Mouse (Mus musculus) splenic B cell, adult 2 months (primary cell): ENCODE measurements around the gene Btbd35f17.
"Not testable (repeated sequence)": the region's sequence is repeated elsewhere in the genome, so short reads cannot be mapped to it uniquely, and the experiment has no call there.

Source experiments
- DNase-seq: peaks from one replicate; pipeline ENCODE4 v3.0.0-alpha.2; 2011; ENCODE audit warnings: low read depth, low spot score
- H3K27me3 ChIP-seq: 2 replicates; pipeline ENCODE4 v1.6.1; 2012; ENCODE audit warnings: mild to moderate bottlenecking, low read length, moderate library complexity, mixed read lengths; ENCODE audit not compliant: control insufficient read depth, poor library complexity, insufficient read depth, severe bottlenecking
- H3K36me3 ChIP-seq: 2 replicates; pipeline ENCODE4 v1.6.1; 2012; ENCODE audit warnings: mild to moderate bottlenecking, low read length, moderate library complexity, mixed read lengths; ENCODE audit not compliant: control insufficient read depth, poor library complexity, insufficient read depth, severe bottlenecking

The Btbd35f17 gene

DNA sequence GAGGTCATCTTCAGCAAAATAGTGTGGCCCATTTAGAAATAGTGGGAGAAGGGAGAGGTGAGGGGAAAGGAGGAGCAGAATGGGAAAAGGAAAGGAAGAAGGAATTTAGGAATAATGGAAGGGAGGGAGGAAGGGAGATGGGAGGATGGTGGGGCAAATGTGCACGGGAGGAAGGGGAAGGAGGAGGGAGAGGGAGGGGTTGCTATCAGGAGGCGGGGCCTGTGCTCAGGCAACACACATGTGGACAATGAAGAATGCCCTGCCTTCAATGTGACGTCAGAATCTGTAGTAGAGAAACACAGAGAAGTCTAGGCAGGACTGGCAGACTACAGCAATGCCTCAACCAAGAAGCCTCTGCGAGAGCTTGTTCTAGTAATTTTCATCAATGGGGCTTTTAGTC is at the start of gene Btbd35f17:
Btbd35f17 (plus strand) TSS at position 301 of the 400 bp plus-strand sequence.
- H3K36me3 ChIP-seq, DNase-seq, H3K27me3 ChIP-seq: not testable (repeated sequence)
